Mouse (Mus musculus): ENCODE measurements around the gene Apbb1. TPM values are rescaled to one million over a fixed set of nuclear protein-coding genes. Genes with fewer than 3 reads are reported as not detected.

Gene Apbb1
- 94.6 and 112 TPM in 2 replicates for polyA plus RNA-seq (2014; fragmentation: Nextera tagmentation; extraction: Ambion mirVana)

DNA sequence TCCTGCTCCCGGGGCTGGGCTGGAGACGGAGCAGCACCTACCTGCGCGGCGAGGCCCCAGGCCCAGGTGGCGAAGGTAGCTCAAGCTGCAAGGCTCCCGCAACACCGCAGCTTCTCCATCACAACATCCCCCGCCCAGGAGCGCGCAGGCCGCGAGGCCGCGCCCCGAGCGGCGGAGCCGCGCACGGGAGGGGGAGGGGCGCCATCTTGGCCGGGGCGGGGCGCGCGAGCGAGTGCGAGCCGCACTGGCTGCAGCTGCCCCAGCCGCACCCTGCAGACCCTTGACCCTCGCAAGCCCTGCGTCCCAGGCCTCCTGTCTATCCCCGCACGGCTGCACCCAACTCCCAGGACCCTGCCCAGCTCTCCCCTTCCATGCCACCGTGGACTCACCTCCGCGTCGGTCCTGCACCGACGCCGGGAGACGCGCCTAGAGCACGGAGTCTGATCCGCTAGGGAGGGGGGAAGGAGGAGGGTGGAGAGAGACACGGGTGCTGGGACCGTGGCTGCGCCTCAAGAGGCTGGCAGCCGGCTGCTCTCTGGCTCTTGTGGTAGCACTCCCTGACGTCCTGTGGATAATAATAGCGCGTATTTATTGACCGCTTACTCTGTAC is at the start of gene Apbb1:
Apbb1 (minus strand) TSS at position 560 of the 610 bp plus-strand sequence.
- under 1% methylated on average over 51 of the region's 54 CpGs for WGBS
- peak; percentile 91 for DNase-seq (ENCODE audit: low spot score)
- peak; percentile 94 for ATAC-seq (ENCODE audit: low FRiP score)

DNA sequence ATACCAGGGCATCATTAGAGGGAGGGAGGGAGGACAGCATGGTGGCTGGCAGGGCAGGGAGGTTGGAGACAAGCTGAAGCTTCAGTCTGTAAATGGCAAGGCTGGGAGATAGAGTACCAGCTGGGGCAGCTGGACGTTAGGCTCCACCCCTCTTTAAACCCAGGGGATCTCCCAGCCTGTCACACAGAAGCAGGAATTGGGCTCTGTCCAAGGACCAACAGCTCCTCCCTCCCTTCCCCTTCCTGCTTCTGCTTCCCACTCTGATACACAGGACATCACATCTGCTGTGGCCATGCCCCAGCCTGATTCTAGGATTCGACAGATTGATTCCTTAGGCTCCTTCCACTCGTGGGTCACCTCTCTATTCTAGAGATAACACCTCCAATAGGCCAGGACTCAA is 47.2 kb upstream of the Apbb1 start:
- no peaks in the 10 kb centered on the region for H3K27me3 ChIP-seq (ENCODE audit: control insufficient read depth, insufficient read depth, low read length)
- no peak overlapping the region for H3K9ac ChIP-seq (ENCODE audit: low read depth, low read length)
- no peak overlapping the region for H3K4me2 ChIP-seq (replicated peaks; ENCODE audit: low read depth, low read length)
- H3K36me3 ChIP-seq (ENCODE audit: control insufficient read depth, insufficient read depth, low read length), result no peaks in the 10 kb centered on the region
- DNase-seq (ENCODE audit: low spot score) (peak; percentile 46), ATAC-seq (ENCODE audit: low FRiP score) (peak; percentile 8; the same call in 1 of the 2 replicates)
- H3K9me3 ChIP-seq (ENCODE audit: control insufficient read depth, low read length), result no peaks in the 10 kb centered on the region
- peaks cover 3% of the 10 kb centered on the region for H3K4me1 ChIP-seq (replicated peaks; ENCODE audit: control insufficient read depth, insufficient read depth, low read length)
- H3K4me3 ChIP-seq (ENCODE audit: low read depth, low read length), result no peak overlapping the region
- H3K27ac ChIP-seq (ENCODE audit: low read depth, low read length), result peak overlapping the region; percentile 31; the same call in 1 of the 2 replicates
- WGBS, result 45% methylated on average over 3 of the region's 3 CpGs

More for the DNA sequence above, at the start of gene Apbb1:
- Histone ChIP-seq H3K4me2 (replicated peaks; ENCODE audit: low read depth, low read length) (peak within 1 kb of the TSS; percentile 41), H3K36me3 (ENCODE audit: control insufficient read depth, insufficient read depth, low read length) (no peaks in the 10 kb centered on the region), H3K9me3 (ENCODE audit: control insufficient read depth, low read length) (no peaks in the 10 kb centered on the region), H3K27me3 (ENCODE audit: control insufficient read depth, insufficient read depth, low read length) (no peaks in the 10 kb centered on the region), H3K4me1 (replicated peaks; ENCODE audit: control insufficient read depth, insufficient read depth, low read length) (no peaks in the 10 kb centered on the region), H3K27ac (ENCODE audit: low read depth, low read length) (peak within 1 kb of the TSS; percentile 91), H3K9ac (ENCODE audit: low read depth, low read length) (peak within 1 kb of the TSS; percentile 84), H3K4me3 (ENCODE audit: low read depth, low read length) (peak within 1 kb of the TSS; percentile 76)

DNA sequence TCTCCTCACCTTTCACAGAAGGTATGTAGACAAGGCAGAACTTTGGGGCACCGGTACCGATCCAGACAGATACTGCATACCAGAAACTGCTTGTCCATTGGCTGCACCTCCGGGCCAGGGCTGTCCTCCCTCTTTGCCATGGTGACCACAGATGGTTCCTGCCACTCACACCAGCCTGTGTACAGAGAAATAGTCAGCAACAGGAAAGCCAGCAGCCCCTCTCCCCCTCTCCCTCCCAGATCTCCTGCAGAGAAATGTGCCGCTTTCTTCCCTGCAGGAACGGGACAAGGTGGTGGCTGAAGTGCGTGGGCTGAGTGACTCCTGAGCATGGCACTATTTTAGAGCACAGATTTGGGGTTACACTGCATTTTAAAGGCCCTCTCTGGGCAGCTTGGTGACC is 43.9 kb upstream of the Apbb1 start:
- Histone ChIP-seq H3K9ac (ENCODE audit: low read depth, low read length) (no peak overlapping the region), H3K4me1 (replicated peaks; ENCODE audit: control insufficient read depth, insufficient read depth, low read length) (no peaks in the 10 kb centered on the region), H3K27ac (ENCODE audit: low read depth, low read length) (no peak overlapping the region), H3K4me3 (ENCODE audit: low read depth, low read length) (no peak overlapping the region), H3K9me3 (ENCODE audit: control insufficient read depth, low read length) (no peaks in the 10 kb centered on the region), H3K36me3 (ENCODE audit: control insufficient read depth, insufficient read depth, low read length) (peaks cover 2% of the 10 kb centered on the region; the same call in 1 of the 2 replicates), H3K27me3 (ENCODE audit: control insufficient read depth, insufficient read depth, low read length) (no peaks in the 10 kb centered on the region), H3K4me2 (replicated peaks; ENCODE audit: low read depth, low read length) (no peak overlapping the region)
- 87% methylated on average over 6 of the region's 6 CpGs for WGBS
- DNase-seq (ENCODE audit: low spot score) (no peak), ATAC-seq (ENCODE audit: low FRiP score) (no peak)

- Histone ChIP-seq H3K9ac (ENCODE audit: low read depth, low read length) (no peak overlapping the region), H3K9me3 (ENCODE audit: control insufficient read depth, low read length) (no peaks in the 10 kb centered on the region), H3K4me3 (ENCODE audit: low read depth, low read length) (no peak overlapping the region), H3K36me3 (ENCODE audit: control insufficient read depth, insufficient read depth, low read length) (peaks cover 11% of the 10 kb centered on the region; the same call in 1 of the 2 replicates), H3K27me3 (ENCODE audit: control insufficient read depth, insufficient read depth, low read length) (no peaks in the 10 kb centered on the region), H3K4me1 (replicated peaks; ENCODE audit: control insufficient read depth, insufficient read depth, low read length) (no peaks in the 10 kb centered on the region), H3K4me2 (replicated peaks; ENCODE audit: low read depth, low read length) (no peak overlapping the region), H3K27ac (ENCODE audit: low read depth, low read length) (no peak overlapping the region)
- ATAC-seq (ENCODE audit: low FRiP score) (no peak), DNase-seq (ENCODE audit: low spot score) (no peak)
- 88% methylated on average over 8 of the region's 8 CpGs for WGBS
Observed at GRCm38 (mm10) chr7:105621646-105622292, 40.3 kb upstream of the Apbb1 start.

GRCm38 (mm10) chr7:105621053-105621452 is 39.6 kb upstream of the Apbb1 start:
- Histone ChIP-seq H3K27ac (ENCODE audit: low read depth, low read length) (no peak overlapping the region), H3K4me1 (replicated peaks; ENCODE audit: control insufficient read depth, insufficient read depth, low read length) (no peaks in the 10 kb centered on the region), H3K36me3 (ENCODE audit: control insufficient read depth, insufficient read depth, low read length) (peaks cover 11% of the 10 kb centered on the region; the same call in 1 of the 2 replicates), H3K27me3 (ENCODE audit: control insufficient read depth, insufficient read depth, low read length) (no peaks in the 10 kb centered on the region), H3K4me2 (replicated peaks; ENCODE audit: low read depth, low read length) (no peak overlapping the region), H3K4me3 (ENCODE audit: low read depth, low read length) (no peak overlapping the region), H3K9me3 (ENCODE audit: control insufficient read depth, low read length) (no peaks in the 10 kb centered on the region), H3K9ac (ENCODE audit: low read depth, low read length) (no peak overlapping the region)
- DNase-seq (ENCODE audit: low spot score), result no peak
- WGBS, result 86% methylated on average over 4 of the region's 4 CpGs
- no peak for ATAC-seq (ENCODE audit: low FRiP score)

GRCm38 (mm10) chr7:105619701-105620100 is 38.2 kb upstream of the Apbb1 start:
- no peak for DNase-seq (ENCODE audit: low spot score)
- H3K36me3 ChIP-seq (ENCODE audit: control insufficient read depth, insufficient read depth, low read length), result peaks cover 11% of the 10 kb centered on the region; the same call in 1 of the 2 replicates
- H3K9ac ChIP-seq (ENCODE audit: low read depth, low read length), result no peak overlapping the region
- 91% methylated on average over 3 of the region's 3 CpGs for WGBS
- no peaks in the 10 kb centered on the region for H3K27me3 ChIP-seq (ENCODE audit: control insufficient read depth, insufficient read depth, low read length)
- no peak overlapping the region for H3K4me2 ChIP-seq (replicated peaks; ENCODE audit: low read depth, low read length)
- ATAC-seq (ENCODE audit: low FRiP score), result no peak
- no peak overlapping the region for H3K4me3 ChIP-seq (ENCODE audit: low read depth, low read length)
- no peaks in the 10 kb centered on the region for H3K9me3 ChIP-seq (ENCODE audit: control insufficient read depth, low read length)
- no peaks in the 10 kb centered on the region for H3K4me1 ChIP-seq (replicated peaks; ENCODE audit: control insufficient read depth, insufficient read depth, low read length)
- no peak overlapping the region for H3K27ac ChIP-seq (ENCODE audit: low read depth, low read length)

- Histone ChIP-seq H3K4me2 (replicated peaks; ENCODE audit: low read depth, low read length) (no peak overlapping the region), H3K4me3 (ENCODE audit: low read depth, low read length) (no peak overlapping the region), H3K9ac (ENCODE audit: low read depth, low read length) (no peak overlapping the region), H3K36me3 (ENCODE audit: control insufficient read depth, insufficient read depth, low read length) (peaks cover 13% of the 10 kb centered on the region; the same call in 1 of the 2 replicates), H3K27ac (ENCODE audit: low read depth, low read length) (no peak overlapping the region), H3K9me3 (ENCODE audit: control insufficient read depth, low read length) (no peaks in the 10 kb centered on the region), H3K27me3 (ENCODE audit: control insufficient read depth, insufficient read depth, low read length) (no peaks in the 10 kb centered on the region), H3K4me1 (replicated peaks; ENCODE audit: control insufficient read depth, insufficient read depth, low read length) (no peaks in the 10 kb centered on the region)
- DNase-seq (ENCODE audit: low spot score) (no peak), ATAC-seq (ENCODE audit: low FRiP score) (no peak)
- 96% methylated on average over 22 of the region's 22 CpGs for WGBS
Observed at GRCm38 (mm10) chr7:105617810-105618209, 36.4 kb upstream of the Apbb1 start.

DNA sequence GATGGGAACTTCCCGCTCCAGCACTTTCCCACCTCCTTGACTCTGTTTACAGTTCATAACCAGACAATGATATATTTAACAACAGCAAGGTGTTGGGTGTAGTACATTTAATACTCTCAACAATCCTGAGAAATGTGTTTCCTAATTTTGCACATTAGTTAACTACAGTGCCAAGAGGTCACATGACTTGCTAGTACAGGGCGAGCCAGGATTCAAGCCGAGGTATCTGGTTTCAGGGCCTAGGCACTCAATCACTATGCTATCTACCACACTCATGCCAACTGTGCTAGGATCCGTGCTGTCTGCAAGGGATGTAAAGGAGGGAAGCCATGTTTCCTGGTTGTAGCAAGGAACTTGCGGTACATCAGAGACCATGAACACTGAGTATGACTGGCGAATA is 35.1 kb upstream of the Apbb1 start:
- 91% methylated on average over 6 of the region's 6 CpGs for WGBS
- H3K4me3 ChIP-seq (ENCODE audit: low read depth, low read length), result no peak overlapping the region
- H3K4me2 ChIP-seq (replicated peaks; ENCODE audit: low read depth, low read length), result no peak overlapping the region
- no peak overlapping the region for H3K27ac ChIP-seq (ENCODE audit: low read depth, low read length)
- no peaks in the 10 kb centered on the region for H3K9me3 ChIP-seq (ENCODE audit: control insufficient read depth, low read length)
- no peaks in the 10 kb centered on the region for H3K27me3 ChIP-seq (ENCODE audit: control insufficient read depth, insufficient read depth, low read length)
- H3K36me3 ChIP-seq (ENCODE audit: control insufficient read depth, insufficient read depth, low read length), result peaks cover 15% of the 10 kb centered on the region; the same call in 1 of the 2 replicates
- no peaks in the 10 kb centered on the region for H3K4me1 ChIP-seq (replicated peaks; ENCODE audit: control insufficient read depth, insufficient read depth, low read length)
- H3K9ac ChIP-seq (ENCODE audit: low read depth, low read length), result no peak overlapping the region
- ATAC-seq (ENCODE audit: low FRiP score) (no peak), DNase-seq (ENCODE audit: low spot score) (no peak)

- WGBS, result 88% methylated on average over 1 of the region's 1 CpGs
- no peak for ATAC-seq (ENCODE audit: low FRiP score)
Observed at GRCm38 (mm10) chr7:105615720-105616119, 34.3 kb upstream of the Apbb1 start.

More at GRCm38 (mm10) chr7:105615720-105616119, 34.3 kb upstream of the Apbb1 start:
- no peaks in the 10 kb centered on the region for H3K27me3 ChIP-seq (ENCODE audit: control insufficient read depth, insufficient read depth, low read length)
- DNase-seq (ENCODE audit: low spot score), result no peak
- peaks cover 15% of the 10 kb centered on the region; the same call in 1 of the 2 replicates for H3K36me3 ChIP-seq (ENCODE audit: control insufficient read depth, insufficient read depth, low read length)
- no peaks in the 10 kb centered on the region for H3K4me1 ChIP-seq (replicated peaks; ENCODE audit: control insufficient read depth, insufficient read depth, low read length)
- H3K4me3 ChIP-seq (ENCODE audit: low read depth, low read length), result no peak overlapping the region
- no peaks in the 10 kb centered on the region for H3K9me3 ChIP-seq (ENCODE audit: control insufficient read depth, low read length)
- no peak overlapping the region for H3K4me2 ChIP-seq (replicated peaks; ENCODE audit: low read depth, low read length)
- H3K27ac ChIP-seq (ENCODE audit: low read depth, low read length), result no peak overlapping the region
- no peak overlapping the region for H3K9ac ChIP-seq (ENCODE audit: low read depth, low read length)
